Mouse (Mus musculus) MEL (cell line): Measurements from ENCODE around the gene Gstp3. TPM values are rescaled to one million over a fixed set of nuclear protein-coding genes. Genes with fewer than 3 reads are reported as not detected.

Experiments
- DNase-seq: peaks from one replicate; pipeline ENCODE4 v3.0.0; 2011; ENCODE audit warnings: low read depth, low spot score
- H3K27ac ChIP-seq: 2 replicates; pipeline ENCODE4 v1.5.1; 2012; ENCODE audit warnings: low read depth, mild to moderate bottlenecking, control low read depth, low read length, moderate library complexity; ENCODE audit not compliant: control insufficient read depth
- H3K27me3 ChIP-seq, 2 experiments: fragments of 150-350 bp in 1 of 2; sonication (generic) in 1 of 2; 2 replicates each; pipeline ENCODE4 v1.6.1; 2012; ENCODE audit warnings: low read length in 2 of 2, mild to moderate bottlenecking in 2 of 2, improper control_type of control experiment in 1 of 2, moderate library complexity in 1 of 2; ENCODE audit not compliant: insufficient read depth in 2 of 2, control insufficient read depth in 1 of 2
- H3K36me3 ChIP-seq, 2 experiments: 2 replicates each; pipeline ENCODE4 v1.6.1; 2012 to 2014; ENCODE audit warnings: low read length in 2 of 2, improper control_type of control experiment in 1 of 2, inconsistent platforms in 1 of 2, mild to moderate bottlenecking in 1 of 2; ENCODE audit not compliant: insufficient read depth in 2 of 2, control insufficient read depth in 1 of 2
- H3K4me1 ChIP-seq, 2 experiments: fragments of 150-350 bp in 1 of 2; sonication (generic) in 1 of 2; 2 replicates each; pipeline ENCODE4 v1.6.1; 2012; ENCODE audit warnings: low read length in 2 of 2, improper control_type of control experiment in 1 of 2, mild to moderate bottlenecking in 1 of 2; ENCODE audit not compliant: insufficient read depth in 2 of 2, control insufficient read depth in 1 of 2
- H3K4me3 ChIP-seq, 2 experiments: fragments of 150-350 bp in 1 of 2; sonication (generic) in 1 of 2; 2 replicates each; pipeline ENCODE4 v1.5.1; 2012; ENCODE audit warnings: low read depth in 2 of 2, low read length in 2 of 2, mild to moderate bottlenecking in 2 of 2, moderate library complexity in 2 of 2, control low read depth in 1 of 2, improper control_type of control experiment in 1 of 2; ENCODE audit not compliant: control insufficient read depth in 1 of 2, insufficient read depth in 1 of 2
- H3K79me2 ChIP-seq: 2 replicates; pipeline ENCODE4 v1.6.1; 2012; ENCODE audit warnings: mild to moderate bottlenecking, low read length, moderate library complexity; ENCODE audit not compliant: control insufficient read depth, poor library complexity, insufficient read depth
- H3K9ac ChIP-seq: 2 replicates; pipeline ENCODE4 v1.6.1; 2012; ENCODE audit warnings: low read depth, mild to moderate bottlenecking, control low read depth, low read length, moderate library complexity; ENCODE audit not compliant: control insufficient read depth, poor library complexity, severe bottlenecking
- H3K9me3 ChIP-seq: fragments of 150-350 bp; sonication (generic); replicated peaks from 2 replicates; pipeline ENCODE4 v1.6.1; 2012; ENCODE audit warnings: mild to moderate bottlenecking, low read length, improper control_type of control experiment, moderate library complexity; ENCODE audit not compliant: insufficient read depth
- BHLHE40 ChIP-seq: IDR thresholded peaks from 2 replicates; pipeline ENCODE4 v1.6.1; 2012; ENCODE audit warnings: low read depth, mild to moderate bottlenecking, inconsistent platforms, low read length, improper control_type of control experiment, borderline replicate concordance
- CHD1 ChIP-seq: IDR thresholded peaks from 2 replicates; pipeline ENCODE4 v1.6.1; 2012; ENCODE audit warnings: low read depth, mild to moderate bottlenecking, inconsistent platforms, low read length, improper control_type of control experiment
- ELF1 ChIP-seq: IDR thresholded peaks from 2 replicates; pipeline ENCODE4 v1.6.1; 2014; ENCODE audit warnings: low read depth, mild to moderate bottlenecking, inconsistent platforms, low read length, improper control_type of control experiment, moderate library complexity
- ETS1 ChIP-seq: IDR thresholded peaks from 2 replicates; pipeline ENCODE4 v1.6.1; 2012; ENCODE audit warnings: low read depth, mild to moderate bottlenecking, inconsistent platforms, low read length, improper control_type of control experiment, moderate library complexity
- GATA1 ChIP-seq: IDR thresholded peaks from 2 replicates; pipeline ENCODE4 v1.6.1; 2011; ENCODE audit warnings: low read depth, low read length, improper control_type of control experiment
- HCFC1 ChIP-seq: IDR thresholded peaks from 2 replicates; pipeline ENCODE4 v1.6.1; 2012; ENCODE audit warnings: low read depth, mild to moderate bottlenecking, inconsistent platforms, low read length, improper control_type of control experiment, moderate library complexity
- KAT2A ChIP-seq: conservative IDR thresholded peaks from 2 replicates; pipeline ENCODE4 v1.6.1; 2012; ENCODE audit warnings: low read depth, low read length, improper control_type of control experiment, inconsistent platforms
- MAX ChIP-seq: IDR thresholded peaks from 2 replicates; pipeline ENCODE4 v1.6.1; 2011; ENCODE audit warnings: low read length, improper control_type of control experiment
- MYC ChIP-seq: IDR thresholded peaks from 2 replicates; pipeline ENCODE4 v1.6.1; 2011; ENCODE audit warnings: low read depth, mild to moderate bottlenecking, low read length, improper control_type of control experiment, moderate library complexity
- POLR2AphosphoS2 ChIP-seq: IDR thresholded peaks from 2 replicates; pipeline ENCODE4 v1.6.1; 2011; ENCODE audit warnings: low read length, improper control_type of control experiment
- POLR2AphosphoS5 ChIP-seq: IDR thresholded peaks from 2 replicates; pipeline ENCODE4 v1.6.1; 2012; ENCODE audit warnings: low read depth, borderline replicate concordance, mild to moderate bottlenecking, inconsistent platforms, low read length, moderate library complexity, mixed read lengths
- RCOR1 ChIP-seq: IDR thresholded peaks from 2 replicates; pipeline ENCODE4 v1.6.1; 2012; ENCODE audit warnings: low read depth, mild to moderate bottlenecking, inconsistent platforms, low read length, improper control_type of control experiment
- SIN3A ChIP-seq: IDR thresholded peaks from 2 replicates; pipeline ENCODE4 v1.6.1; 2012; ENCODE audit warnings: low read length, improper control_type of control experiment, inconsistent platforms
- TCF12 ChIP-seq: IDR thresholded peaks from 2 replicates; pipeline ENCODE4 v1.6.1; 2014; ENCODE audit warnings: low read depth, mild to moderate bottlenecking, inconsistent platforms, low read length, improper control_type of control experiment, moderate library complexity
- USF1 ChIP-seq: IDR thresholded peaks from 2 replicates; pipeline ENCODE4 v1.6.1; 2014; ENCODE audit warnings: low read depth, mild to moderate bottlenecking, inconsistent platforms, low read length, improper control_type of control experiment, moderate library complexity
- ZMIZ1 ChIP-seq: IDR thresholded peaks from 2 replicates; pipeline ENCODE4 v1.6.1; 2012; ENCODE audit warnings: low read depth, mild to moderate bottlenecking, inconsistent platforms, low read length, improper control_type of control experiment, moderate library complexity
- polyA plus RNA-seq, 2 experiments: library from polyadenylated mRNA; stranded (reverse) in 1 of 2; unstranded in 1 of 2; fragments of >175 nt in 1 of 2; fragments of >200 nt in 1 of 2; gene quantifications; 2 replicates each; pipeline versions ENCODE4 v1.2.1 to v1.2.4; 2012; ENCODE audit warnings: low replicate concordance in 2 of 2, low read depth in 1 of 2; ENCODE audit not compliant: insufficient read length in 2 of 2, insufficient read depth in 1 of 2, missing spikeins in 1 of 2
- total RNA-seq: library from RNA; depleted of rRNA; stranded (reverse); fragments of 300-350 nt; gene quantifications from 2 replicates; pipeline ENCODE4 v1.2.3, GENCODE M21; 2012

Gene Gstp3
- total and polyA plus RNA-seq, 3 experiments, result 0.84 TPM; not detected in 2

- no peaks in the 10 kb centered on the region for H3K9me3 ChIP-seq
- H3K79me2 ChIP-seq, result peaks cover 4% of the 10 kb centered on the region
- H3K27ac ChIP-seq, result no peak overlapping the region
- TF ChIP-seq TCF12 (no peak), ELF1 (no peak), POLR2AphosphoS5 (no peak), KAT2A (no peak), HCFC1 (no peak), ZMIZ1 (no peak), MYC (no peak)
- H3K4me1 ChIP-seq, result peaks cover 0 to 8% of the 10 kb centered on the region in 2 experiments; a peak in 2 of 4 replicates
- no peak overlapping the region for H3K4me3 ChIP-seq
- no peaks in the 10 kb centered on the region for H3K27me3 ChIP-seq
- H3K9ac ChIP-seq, result no peak overlapping the region
- no peak for DNase-seq
- peaks cover 0 to 5% of the 10 kb centered on the region in 2 experiments; a peak in 2 of 4 replicates for H3K36me3 ChIP-seq
These were observed 22.9 kb downstream of the Gstp3 start for GRCm38 (mm10) chr19:4036327-4037045.

DNA sequence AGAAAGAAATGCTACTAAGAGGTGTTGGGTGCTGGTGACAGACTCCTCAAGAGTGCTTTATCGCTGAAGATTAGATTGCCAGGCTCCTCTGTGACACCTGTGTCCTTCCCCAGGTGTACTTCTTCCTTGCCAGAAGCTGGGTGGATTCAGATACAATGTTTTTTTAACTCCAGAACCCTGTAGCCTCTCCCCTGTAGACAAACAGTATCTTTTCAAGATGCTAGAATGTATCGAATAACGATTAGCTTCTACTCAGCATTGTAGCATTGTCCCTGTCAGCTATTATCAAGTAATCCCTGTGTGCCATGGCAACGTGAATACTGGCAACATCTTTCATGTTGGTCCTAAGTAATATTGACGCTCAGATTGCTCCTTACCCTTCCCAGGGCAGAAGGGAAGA is 25.6 kb downstream of the Gstp3 start:
- no peak for DNase-seq
- H3K36me3 ChIP-seq, result peaks cover 0 to 5% of the 10 kb centered on the region in 2 experiments; a peak in 2 of 4 replicates
- no peak overlapping the region for H3K4me3 ChIP-seq
- H3K9ac ChIP-seq, result no peak overlapping the region
- H3K9me3 ChIP-seq, result no peaks in the 10 kb centered on the region
- peaks cover 0 to 8% of the 10 kb centered on the region in 2 experiments; a peak in 2 of 4 replicates for H3K4me1 ChIP-seq
- no peak overlapping the region for H3K27ac ChIP-seq
- TF ChIP-seq SIN3A (no peak), ELF1 (no peak), GATA1 (no peak), ETS1 (no peak), MAX (no peak), USF1 (no peak), POLR2AphosphoS2 (no peak), BHLHE40 (no peak), RCOR1 (no peak), CHD1 (no peak)
- no peaks in the 10 kb centered on the region for H3K27me3 ChIP-seq
- H3K79me2 ChIP-seq, result peaks cover 4% of the 10 kb centered on the region
